Comparison of ENCODE assay signal across 7 mouse cellular contexts in genomic region chr8:123763355-123763754, GRCm38 (mm10). TPM values are rescaled to one million over a fixed set of nuclear protein-coding genes. Genes with fewer than 3 reads are reported as not detected.
DNase-seq lines count a peak whose midpoint lies in the region; ATAC-seq lines count a peak whose summit lies in the region.

No protein-coding gene starts in this region.

- no peak overlapping the region for H3K9ac ChIP-seq in kidney, embryonic 16.5 days (replicated peaks; ENCODE audit: low read length)

- H3K4me3 ChIP-seq in kidney, embryonic 16.5 days (ENCODE audit: low read length), result no peak overlapping the region

- no peaks in the 10 kb centered on the region for H3K9me3 ChIP-seq in kidney, embryonic 16.5 days (ENCODE audit: low read length)

- H3K27ac ChIP-seq in kidney, embryonic 16.5 days (ENCODE audit: low read length), result peak overlapping the region; percentile 43; the same call in 1 of the 2 replicates

- ATAC-seq in kidney, embryonic 16.5 days (ENCODE audit: low FRiP score, low TSS enrichment), result no peak
- peak; percentile 72 for ATAC-seq in granulocyte monocyte progenitor cell, adult 5-6 weeks (replicated peaks; ENCODE audit: poor library complexity, severe bottlenecking)

- no peaks in the 10 kb centered on the region for H3K27me3 ChIP-seq in kidney, embryonic 16.5 days (ENCODE audit: insufficient read depth, low read length)

- H3K4me2 ChIP-seq in kidney, embryonic 16.5 days (replicated peaks; ENCODE audit: low read depth, low read length), result no peak overlapping the region

- no peaks in the 10 kb centered on the region for H3K36me3 ChIP-seq in kidney, embryonic 16.5 days (ENCODE audit: insufficient read depth, low read length)

- 49% methylated on average over 7 of the region's 7 CpGs for WGBS in kidney, embryonic 16.5 days

- DNase-seq in kidney, adult 9 months, result no peak
- DNase-seq in Muller cell, postnatal 12 days (ENCODE audit: inconsistent ontology term), result peak; percentile 51
- DNase-seq in lung, postnatal 4 days, result peak; percentile 67 to 78
- DNase-seq in B cell, adult 2 months, result no peak
- no peak for DNase-seq in liver

- peaks cover 27% of the 10 kb centered on the region for H3K4me1 ChIP-seq in kidney, embryonic 16.5 days (ENCODE audit: insufficient read depth, low read length)

RNA-seq across cellular contexts. Expression of gene Rab4a, which starts 42.4 kb away (rescaled TPM):
- polyA plus RNA-seq in kidney, embryonic 16.5 days (2015; fragmentation: Nextera tagmentation; extraction: Ambion mirVana), result 50.8 and 51.5 TPM in 2 replicates
- total RNA-seq in granulocyte monocyte progenitor cell, adult 5-6 weeks (2014; fragmentation: Nextera tagmentation), result 6.2 TPM in 1 of 2 replicates, not detected in the other
- total RNA-seq in granulocyte monocyte progenitor cell, adult 5-6 weeks (2017), result 0.21 and 0.43 TPM in 2 replicates

Comparison
In these comparisons a context has a peak if more than half of its experiments do, and no peak if none do; other contexts are left out.
1. DNase-seq: peak in Muller cell, postnatal 12 days (single experiment) and lung, postnatal 4 days (2 of 2); none in kidney, adult 9 months (single experiment), B cell, adult 2 months (0 of 2) and liver (single experiment).